Mouse (Mus musculus) G1E (cell line): ENCODE data around the gene Cops3.

Experiments
- CTCF ChIP-seq: IDR thresholded peaks from 2 replicates; pipeline ENCODE4 v1.5.1; 2012; ENCODE audit warnings: low read depth, low read length, inconsistent platforms, mixed read lengths
- GATA1 ChIP-seq: IDR thresholded peaks from 2 replicates; pipeline ENCODE4 v1.6.1; 2012; ENCODE audit warnings: borderline replicate concordance, low read length, inconsistent platforms, mixed read lengths
- POLR2AphosphoS5 ChIP-seq: IDR thresholded peaks from 2 replicates; pipeline ENCODE4 v1.6.1; 2012; ENCODE audit warnings: low read depth, low read length, inconsistent platforms; ENCODE audit not compliant: insufficient replicate concordance
- TAL1 ChIP-seq: conservative IDR thresholded peaks from 2 replicates; pipeline ENCODE4 v1.6.1; 2012; ENCODE audit warnings: low read depth, low read length, inconsistent platforms, mixed read lengths

- TF ChIP-seq CTCF (no peak), GATA1 (no peak), TAL1 (no peak), POLR2AphosphoS5 (no peak)
Measured at GRCm38 (mm10) chr11:59783591-59783990, 56.0 kb downstream of the Cops3 start.
